Mouse (Mus musculus) limb, embryonic 15.5 days (tissue): ENCODE results near the gene Ap4m1. TPM values are rescaled to one million over a fixed set of nuclear protein-coding genes. Genes with fewer than 3 reads are reported as not detected.

Experiments
- ATAC-seq: fragments of 200-750 bp; cut with Nextera tagmentation; 2 replicates; pipeline ENCODE4 v1.8.0; 2017; ENCODE audit warnings: low read depth, moderate TSS enrichment; ENCODE audit not compliant: insufficient number of reproducible peaks, low FRiP score, low TSS enrichment
- H3K27ac ChIP-seq: fragments of 300-500 bp; sonication (generic); 2 replicates; pipeline ENCODE4 v1.5.1; 2015; ENCODE audit warnings: moderate library complexity, mild to moderate bottlenecking, inconsistent platforms
- H3K27me3 ChIP-seq: fragments of 300-500 bp; sonication (generic); 2 replicates; pipeline ENCODE4 v1.6.1; 2015; ENCODE audit warnings: inconsistent platforms
- H3K36me3 ChIP-seq: fragments of 300-500 bp; sonication (generic); 2 replicates; pipeline ENCODE4 v1.6.1; 2015; ENCODE audit warnings: inconsistent platforms
- H3K4me1 ChIP-seq: fragments of 300-500 bp; sonication (generic); 2 replicates; pipeline ENCODE4 v1.6.1; 2015; ENCODE audit warnings: inconsistent platforms
- H3K4me2 ChIP-seq: fragments of 300-500 bp; sonication (generic); 2 replicates; pipeline ENCODE4 v1.6.1; 2015; ENCODE audit warnings: mild to moderate bottlenecking, inconsistent platforms
- H3K4me3 ChIP-seq: fragments of 300-500 bp; sonication (generic); 2 replicates; pipeline ENCODE4 v1.5.1; 2015; ENCODE audit warnings: mild to moderate bottlenecking, inconsistent platforms
- H3K9ac ChIP-seq: fragments of 300-500 bp; sonication (generic); 2 replicates; pipeline ENCODE4 v1.6.1; 2015; ENCODE audit warnings: inconsistent platforms
- H3K9me3 ChIP-seq: fragments of 300-500 bp; sonication (generic); 2 replicates; pipeline ENCODE4 v1.6.1; 2016; ENCODE audit warnings: inconsistent platforms
- WGBS: fragments of 180-500 bp; shearing (Covaris S2); methylation state at CpG from one replicate; pipeline ENCODE4 v1.1.7; 2015; 5-methylcytosine and 5-hydroxymethylcytosine counted together
- polyA plus RNA-seq: library from polyadenylated mRNA; unstranded; fragments of >200 nt; fragmentation: Nextera tagmentation; extraction: Ambion mirVana; gene quantifications from 2 replicates; pipeline ENCODE4 v1.2.1, GENCODE M21; 2015

Gene Ap4m1
- 22.8 and 24.3 TPM in 2 replicates for polyA plus RNA-seq

DNA sequence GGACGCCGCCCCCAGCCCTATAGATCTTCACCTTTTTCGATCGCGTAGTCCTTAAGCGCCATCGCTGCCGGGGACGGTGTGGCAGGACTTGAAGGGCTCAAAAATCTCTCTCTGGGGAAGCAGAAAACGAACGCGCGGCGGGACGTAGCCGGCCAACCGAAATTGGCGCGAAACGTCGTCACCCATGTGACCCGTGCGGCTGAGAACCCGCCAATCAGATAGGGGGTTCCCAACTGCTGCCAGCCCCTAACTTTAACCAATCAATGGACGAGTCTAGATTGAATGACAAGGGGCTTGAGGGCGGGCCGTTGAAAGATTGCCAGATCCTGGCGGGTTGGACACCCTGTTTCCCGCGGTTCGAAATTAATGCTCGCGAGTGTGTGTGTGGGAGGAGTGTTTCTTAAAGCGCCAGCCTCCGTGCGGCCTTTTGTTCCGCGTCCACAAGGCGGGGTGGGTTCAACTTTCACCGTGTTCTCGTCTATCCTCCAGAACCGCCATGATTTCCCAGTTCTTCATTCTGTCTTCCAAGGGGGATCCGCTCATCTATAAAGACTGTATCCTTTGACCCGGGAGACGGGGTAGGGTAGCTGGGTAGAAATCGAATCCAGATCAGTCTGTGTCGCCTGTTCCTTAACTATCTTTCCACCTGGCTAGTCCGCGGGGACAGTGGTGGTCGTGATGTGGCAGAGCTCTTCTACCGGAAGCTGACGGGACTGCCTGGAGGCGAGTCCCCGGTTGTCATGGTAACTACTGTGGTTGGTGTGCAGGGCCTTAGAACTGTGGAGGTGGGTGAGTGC is at the start of gene Ap4m1, which contains the start of gene Mcm7:
Gene Ap4m1, plus strand, starts transcription at position 308 of the 797 bp plus-strand sequence.
Gene Mcm7, minus strand, starts transcription at position 728 of the 797 bp plus-strand sequence.
- Histone ChIP-seq H3K27me3 (no peaks in the 10 kb centered on the region), H3K27ac (peak within 1 kb of the TSS; percentile 94), H3K4me3 (peak within 1 kb of the TSS; percentile 83), H3K4me2 (peak within 1 kb of the TSS; percentile 88), H3K9ac (peak within 1 kb of the TSS; percentile 71), H3K9me3 (no peaks in the 10 kb centered on the region), H3K36me3 (peaks cover 53% of the 10 kb centered on the region), H3K4me1 (peaks cover 13% of the 10 kb centered on the region)
- peak; percentile 91 for ATAC-seq
- under 1% methylated on average over 54 of the region's 54 CpGs for WGBS

DNA sequence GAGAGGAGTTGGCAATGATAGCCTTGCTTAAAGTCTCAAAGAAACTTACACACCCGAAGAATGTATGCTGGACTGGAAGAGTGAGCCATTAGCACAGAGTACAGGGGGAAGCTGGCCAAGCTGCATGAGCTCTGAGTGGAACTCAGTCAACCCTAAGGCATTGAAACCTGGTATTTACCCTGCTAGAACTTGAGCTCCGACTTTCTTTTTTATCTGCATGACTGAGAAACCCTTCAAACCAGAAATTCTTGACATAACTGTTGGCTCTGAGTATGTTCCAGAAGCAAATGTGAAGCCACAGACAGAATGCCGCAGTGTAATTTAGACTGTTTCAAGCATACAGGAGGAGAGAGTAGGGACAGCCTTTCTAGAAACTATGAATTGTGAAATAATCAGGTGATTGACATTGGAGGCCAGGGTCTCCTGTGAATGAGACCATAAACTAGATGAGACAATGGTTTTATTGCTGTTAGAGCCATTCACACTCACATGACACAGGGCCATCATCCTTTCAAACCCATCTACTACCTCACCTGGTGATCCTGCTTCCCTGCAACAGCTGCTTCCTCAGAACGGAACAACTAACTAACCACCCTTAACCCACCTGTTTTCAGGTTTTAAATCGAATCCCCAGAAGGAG is 39.3 kb upstream of the Ap4m1 start:
- Histone ChIP-seq H3K4me3 (no peak overlapping the region), H3K9me3 (no peaks in the 10 kb centered on the region), H3K4me2 (no peak overlapping the region), H3K36me3 (peaks cover 68% of the 10 kb centered on the region), H3K27me3 (no peaks in the 10 kb centered on the region), H3K4me1 (no peaks in the 10 kb centered on the region), H3K9ac (no peak overlapping the region), H3K27ac (0 out of 2 replicates have a peak overlapping the region, but pooled peaks have one; percentile 13)
- WGBS = 73% methylated on average over 5 of the region's 5 CpGs
- ATAC-seq = no peak

DNA sequence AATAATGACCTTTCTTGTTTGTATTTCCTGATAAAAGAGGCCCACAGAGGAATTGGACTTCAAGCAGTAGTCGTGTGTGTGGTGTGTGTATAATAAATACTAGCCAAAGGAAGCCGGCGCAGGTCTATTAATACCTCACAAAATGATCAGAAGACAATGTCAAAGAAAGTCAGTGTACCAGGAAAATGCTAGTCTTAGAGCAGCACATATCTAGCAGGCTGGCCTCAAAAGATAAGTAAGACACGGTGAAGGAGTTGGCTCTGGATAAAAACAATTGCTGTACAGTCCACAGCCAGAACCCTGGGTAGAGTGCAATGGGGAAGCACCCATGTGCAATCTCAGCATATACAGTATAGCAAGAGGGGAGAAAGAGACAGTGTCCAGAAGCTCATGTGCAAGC is 34.5 kb upstream of the Ap4m1 start:
- H3K9ac ChIP-seq = no peak overlapping the region

DNA sequence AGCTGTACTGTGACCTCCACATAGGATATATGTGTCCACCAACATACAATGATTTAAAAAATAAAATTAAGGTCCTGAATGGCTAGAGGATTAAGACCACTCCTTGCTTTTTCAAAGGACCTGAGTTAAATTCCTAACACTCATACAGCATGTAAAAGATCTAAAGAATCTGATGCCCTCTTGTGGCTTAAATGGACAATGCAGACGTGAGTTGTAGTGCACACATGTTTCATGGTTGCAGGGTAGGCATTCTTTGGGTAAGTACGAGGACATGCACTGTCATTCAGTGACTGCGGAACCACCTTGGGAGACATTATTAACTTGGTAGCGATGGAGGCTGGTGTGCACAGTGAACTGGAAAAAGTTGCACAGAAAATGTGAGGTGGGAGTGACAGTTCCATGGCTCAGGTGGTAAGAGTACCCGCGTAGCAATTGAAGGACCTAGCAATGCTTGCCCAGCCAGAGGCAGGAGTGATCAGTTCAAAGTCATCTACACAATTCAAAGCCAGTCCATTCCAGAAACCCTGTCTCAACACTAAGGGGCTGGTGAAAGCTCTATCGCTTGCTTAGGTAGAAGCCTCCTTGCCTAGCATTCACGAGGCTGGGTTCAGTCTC is 33.8 kb upstream of the Ap4m1 start:
- no peak overlapping the region for H3K27ac ChIP-seq
- H3K4me2 ChIP-seq = no peak overlapping the region
- H3K9me3 ChIP-seq = no peaks in the 10 kb centered on the region
- H3K4me3 ChIP-seq = no peak overlapping the region
- peak; percentile 69; the same call in 1 of the 2 replicates for ATAC-seq
- peaks cover 29% of the 10 kb centered on the region for H3K36me3 ChIP-seq
- H3K9ac ChIP-seq = no peak overlapping the region
- 57% methylated on average over 8 of the region's 8 CpGs for WGBS
- no peaks in the 10 kb centered on the region for H3K27me3 ChIP-seq
- no peaks in the 10 kb centered on the region for H3K4me1 ChIP-seq

More for the DNA sequence above, 34.5 kb upstream of the Ap4m1 start:
- Histone ChIP-seq H3K27me3 (no peaks in the 10 kb centered on the region), H3K4me1 (no peaks in the 10 kb centered on the region), H3K27ac (no peak overlapping the region), H3K9me3 (no peaks in the 10 kb centered on the region), H3K4me2 (no peak overlapping the region), H3K4me3 (no peak overlapping the region), H3K36me3 (peaks cover 37% of the 10 kb centered on the region)
- ATAC-seq = no peak; the same call in 1 of the 2 replicates
- WGBS = 77% methylated on average over 4 of the region's 4 CpGs

DNA sequence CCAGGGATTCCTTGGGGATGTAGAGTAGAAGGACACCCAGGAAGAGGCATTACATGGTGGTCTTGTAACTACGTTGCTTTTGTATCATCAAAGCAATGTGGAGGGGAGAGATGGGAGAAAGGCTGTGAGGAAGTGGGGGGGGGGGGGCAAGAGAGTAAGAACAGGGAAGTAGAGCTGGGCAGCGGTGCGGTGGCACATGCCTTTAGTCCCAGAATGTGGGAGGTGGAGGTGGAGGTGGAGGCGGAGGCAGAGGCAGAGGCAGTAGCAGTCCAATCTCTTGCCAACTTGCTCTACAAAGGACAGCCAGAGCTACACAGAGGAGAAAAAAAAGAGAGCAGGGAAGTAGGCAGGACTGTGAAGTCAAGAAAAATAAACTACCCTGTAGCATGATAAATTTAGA is 33.2 kb upstream of the Ap4m1 start:
- Histone ChIP-seq H3K27me3 (no peaks in the 10 kb centered on the region), H3K4me2 (no peak overlapping the region), H3K27ac (no peak overlapping the region), H3K9ac (no peak overlapping the region), H3K36me3 (peaks cover 29% of the 10 kb centered on the region), H3K4me3 (no peak overlapping the region), H3K4me1 (no peaks in the 10 kb centered on the region), H3K9me3 (no peaks in the 10 kb centered on the region)
- no peak for ATAC-seq
- 77% methylated on average over 4 of the region's 4 CpGs for WGBS

DNA sequence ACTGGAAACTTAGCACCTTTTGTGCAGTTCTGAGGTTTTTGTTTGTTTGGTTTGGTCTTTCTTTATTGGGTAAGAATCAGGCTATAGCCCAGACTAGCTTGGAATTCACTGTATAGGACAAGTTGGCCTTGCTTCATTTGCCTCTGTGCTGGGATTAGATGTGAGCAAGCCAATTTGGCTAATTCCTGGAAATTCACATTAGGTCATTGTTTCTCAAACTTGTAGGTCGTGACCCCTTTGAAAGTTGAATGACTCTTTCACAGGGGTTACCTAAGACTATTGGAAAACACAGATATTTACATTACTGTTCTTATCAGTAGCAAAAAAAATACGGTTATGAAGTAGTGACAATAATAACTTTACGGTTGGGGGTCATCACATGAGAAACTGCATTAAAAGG is 17.4 kb upstream of the Ap4m1 start:
- H3K27me3 ChIP-seq = no peaks in the 10 kb centered on the region
- no peak overlapping the region for H3K9ac ChIP-seq
- H3K4me1 ChIP-seq = peaks cover 4% of the 10 kb centered on the region; the same call in 1 of the 2 replicates
- H3K4me3 ChIP-seq = peak overlapping the region; percentile 79
- 80% methylated on average over 3 of the region's 3 CpGs for WGBS
- no peaks in the 10 kb centered on the region for H3K9me3 ChIP-seq
- peaks cover 32% of the 10 kb centered on the region for H3K36me3 ChIP-seq
- H3K4me2 ChIP-seq = peak overlapping the region; percentile 61
- no peak for ATAC-seq
- no peak overlapping the region for H3K27ac ChIP-seq

DNA sequence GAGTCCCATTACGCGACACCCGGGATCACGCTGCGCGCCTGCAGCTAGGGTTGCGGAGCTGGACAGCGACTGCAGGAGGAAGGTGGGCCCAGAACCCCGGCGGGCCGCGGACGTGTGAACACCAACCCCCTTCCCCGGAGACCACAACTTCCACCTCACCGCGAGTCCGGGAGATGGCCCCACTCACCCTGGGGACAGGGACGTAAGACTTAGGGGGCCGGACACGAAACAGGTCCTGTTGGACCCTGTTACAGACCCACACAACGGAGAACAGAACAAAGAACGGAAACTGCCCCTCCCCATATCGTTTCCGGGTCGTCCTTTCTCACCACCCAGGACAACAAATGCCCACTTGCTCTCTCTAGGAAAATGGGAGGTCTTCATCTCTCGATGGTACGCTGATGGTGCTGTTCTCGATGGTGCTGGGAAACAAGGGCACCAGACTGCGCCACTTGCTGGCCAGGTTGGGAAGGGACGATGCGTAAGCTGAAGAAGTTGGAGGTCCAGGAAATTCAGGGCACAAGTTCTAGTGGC is 16.3 kb upstream of the Ap4m1 start, which contains the start of gene Zfp113:
Gene Zfp113, minus strand, starts transcription at position 302 of the 534 bp plus-strand sequence.
- peak within 1 kb of the TSS; percentile 77 for H3K9ac ChIP-seq
- no peaks in the 10 kb centered on the region for H3K9me3 ChIP-seq
- under 1% methylated on average over 31 of the region's 31 CpGs for WGBS
- H3K4me1 ChIP-seq = peaks cover 5% of the 10 kb centered on the region; the same call in 1 of the 2 replicates
- H3K27ac ChIP-seq = peak within 1 kb of the TSS; percentile 89
- peak; percentile 95 for ATAC-seq
- H3K36me3 ChIP-seq = peaks cover 27% of the 10 kb centered on the region
- H3K4me3 ChIP-seq = peak within 1 kb of the TSS; percentile 79
- peak within 1 kb of the TSS; percentile 61 for H3K4me2 ChIP-seq
- no peaks in the 10 kb centered on the region for H3K27me3 ChIP-seq

DNA sequence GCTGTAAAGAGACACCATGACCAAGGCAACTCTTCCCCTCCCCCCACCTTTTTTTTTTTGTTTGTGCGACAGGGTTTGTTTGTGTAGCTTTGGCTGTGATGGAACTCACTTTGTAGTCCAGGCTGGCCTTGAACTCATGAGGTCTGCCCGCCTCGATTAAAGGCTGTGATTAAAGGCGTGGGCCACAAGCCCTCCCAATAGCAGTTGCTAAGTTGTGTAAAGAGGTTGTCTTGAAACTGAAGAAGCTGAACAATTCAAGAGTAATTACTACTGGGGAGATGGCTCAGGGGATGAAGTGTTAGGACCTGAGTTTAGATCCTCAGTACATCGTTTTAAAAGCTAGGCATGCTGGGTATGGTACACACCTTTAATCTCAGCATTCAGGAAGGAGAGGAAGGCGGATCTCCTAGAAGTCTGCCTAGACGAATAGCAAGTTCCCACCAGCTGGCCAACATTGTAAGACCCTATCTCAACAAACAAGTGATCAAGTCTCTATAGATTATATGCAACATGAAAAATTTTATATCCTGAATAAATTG is 11.5 kb upstream of the Ap4m1 start:
- Histone ChIP-seq H3K4me2 (peak overlapping the region; percentile 72), H3K4me3 (peak overlapping the region; percentile 77), H3K27ac (peak overlapping the region; percentile 81; the same call in 1 of the 2 replicates), H3K9ac (no peak overlapping the region), H3K27me3 (no peaks in the 10 kb centered on the region), H3K4me1 (peaks cover 14% of the 10 kb centered on the region; the same call in 1 of the 2 replicates), H3K9me3 (no peaks in the 10 kb centered on the region), H3K36me3 (peaks cover 32% of the 10 kb centered on the region)
- no peak for ATAC-seq
- 70% methylated on average over 7 of the region's 7 CpGs for WGBS

DNA sequence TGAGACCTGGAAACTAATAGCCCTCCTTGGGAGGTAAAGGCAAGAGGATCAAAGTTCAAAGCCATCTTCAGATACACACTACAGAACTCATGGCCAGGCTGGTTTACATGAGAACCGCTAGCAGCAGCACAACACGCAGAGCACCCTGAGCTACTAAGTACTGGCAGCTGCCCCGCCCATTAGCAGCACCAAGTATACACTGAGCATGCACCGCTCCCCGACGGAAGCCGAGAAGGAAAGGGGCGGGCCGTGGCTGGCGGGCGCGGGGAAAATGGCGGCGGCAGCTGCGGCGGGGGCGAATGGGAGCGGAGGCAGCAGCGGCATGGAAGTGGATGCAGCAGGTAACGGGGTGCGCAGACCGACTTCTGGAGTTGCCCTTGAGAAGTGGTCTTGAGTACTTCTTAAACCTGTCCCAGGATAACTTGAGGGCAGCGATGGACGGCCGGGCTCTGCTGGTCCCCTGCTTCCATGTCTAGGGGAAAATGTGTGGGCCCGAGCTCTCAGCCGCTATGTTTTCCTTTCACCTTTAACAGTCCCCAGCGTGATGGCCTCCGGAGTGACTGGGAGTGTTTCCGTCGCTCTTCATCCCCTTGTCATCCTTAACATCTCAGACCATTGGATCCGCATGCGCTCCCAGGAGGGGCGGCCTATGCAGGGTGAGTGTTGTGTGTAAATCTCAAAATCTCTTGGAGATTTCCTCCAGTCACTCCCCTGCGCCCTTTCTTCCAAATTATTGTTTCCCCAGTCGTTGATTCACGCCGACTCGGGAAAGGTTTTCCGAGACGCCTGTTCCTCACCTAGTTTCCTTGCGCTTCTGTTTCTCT is 10.7 kb upstream of the Ap4m1 start, which contains the start of gene Cops6:
Gene Cops6, plus strand, starts transcription at position 230 of the 824 bp plus-strand sequence.
- Histone ChIP-seq H3K27me3 (no peaks in the 10 kb centered on the region), H3K27ac (peak within 1 kb of the TSS; percentile 81), H3K36me3 (peaks cover 40% of the 10 kb centered on the region), H3K9ac (peak within 1 kb of the TSS; percentile 82), H3K4me3 (peak within 1 kb of the TSS; percentile 77), H3K4me1 (peaks cover 16% of the 10 kb centered on the region; the same call in 1 of the 2 replicates), H3K4me2 (peak within 1 kb of the TSS; percentile 72), H3K9me3 (no peaks in the 10 kb centered on the region)
- WGBS = under 1% methylated on average over 42 of the region's 42 CpGs
- ATAC-seq = peak; percentile 94

DNA sequence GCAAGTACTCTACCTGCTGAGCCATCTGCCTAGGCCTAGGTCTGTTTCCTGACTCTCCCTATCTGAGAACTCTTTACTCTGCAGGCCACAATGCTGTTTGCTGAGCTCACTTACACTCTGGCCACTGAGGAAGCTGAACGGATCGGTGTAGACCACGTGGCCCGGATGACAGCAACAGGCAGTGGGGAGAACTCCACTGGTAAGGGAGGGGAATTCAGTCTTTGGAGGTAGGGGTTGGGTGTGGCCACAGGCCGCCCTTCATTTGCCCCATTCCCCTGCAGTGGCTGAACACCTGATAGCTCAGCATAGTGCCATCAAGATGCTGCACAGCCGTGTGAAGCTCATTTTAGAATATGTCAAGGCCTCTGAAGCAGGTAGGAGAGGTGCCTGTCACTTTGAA is 8.8 kb upstream of the Ap4m1 start:
- no peaks in the 10 kb centered on the region for H3K27me3 ChIP-seq
- H3K9me3 ChIP-seq = no peaks in the 10 kb centered on the region
- 66% methylated on average over 6 of the region's 6 CpGs for WGBS
- H3K9ac ChIP-seq = no peak overlapping the region
- no peak overlapping the region for H3K4me3 ChIP-seq
- H3K4me1 ChIP-seq = peaks cover 16% of the 10 kb centered on the region; the same call in 1 of the 2 replicates
- no peak for ATAC-seq
- H3K36me3 ChIP-seq = peaks cover 60% of the 10 kb centered on the region
- no peak overlapping the region for H3K4me2 ChIP-seq
- no peak overlapping the region for H3K27ac ChIP-seq
